Mouse (Mus musculus): ENCODE results near the gene Fbxw9.

- TF ChIP-seq EP300 (IDR thresholded peaks at IDR 0.05): no peak
- no peak for TF ChIP-seq CTCF (IDR thresholded peaks at IDR 0.05)
These were observed at the start of gene Fbxw9 for GRCm38 (mm10) chr8:85059879-85060616.

All from lung, postnatal 0 days (tissue).